In genomic region chr6:85447351-85447750, GRCm38 (mm10) we compare ENCODE assay signal across 25 mouse cellular contexts. TPM values are rescaled to one million over a fixed set of nuclear protein-coding genes. Genes with fewer than 3 reads are reported as not detected.
"Had no signal": no experiment of that assay in that cellular context is flagged by ENCODE, and none has a peak within 500 bp of the region (broad histone marks: within the 10 kb centered on the region; RNA-seq: fewer than 3 reads in every experiment).

No protein-coding gene starts in this region.

- H3K9ac ChIP-seq: neural tube, embryonic 13.5 days; neural tube, embryonic 15.5 days; stomach, embryonic 15.5 days had no signal

- DNase-seq: retina, postnatal 1 day; right cerebral cortex, adult 18-20 months; right cerebral cortex, postnatal 14 days; right cerebral cortex, postnatal 25 days; right cerebral cortex, postnatal 4 days; spleen, adult 18-20 months; thymus, adult 18-20 months; thymus, adult 2 months; thymus, postnatal 14 days; thymus, postnatal 25 days; thymus, postnatal 36 days; thymus, postnatal 4 days had no signal

- H3K9me3 ChIP-seq: neural tube, embryonic 13.5 days; neural tube, embryonic 15.5 days; stomach, embryonic 15.5 days had no signal

- H3K4me2 ChIP-seq: neural tube, embryonic 13.5 days; neural tube, embryonic 15.5 days; stomach, embryonic 15.5 days had no signal

- H3K4me1 ChIP-seq: stomach, embryonic 15.5 days had no signal

- H3K27ac ChIP-seq: neural tube, embryonic 13.5 days; neural tube, embryonic 15.5 days; stomach, embryonic 15.5 days; stomach, postnatal 0 days had no signal

- H3K4me3 ChIP-seq: neural tube, embryonic 13.5 days; neural tube, embryonic 15.5 days; stomach, embryonic 15.5 days had no signal

- H3K27me3 ChIP-seq: neural tube, embryonic 13.5 days; neural tube, embryonic 15.5 days; stomach, embryonic 15.5 days had no signal

RNA-seq across cellular contexts. Expression of gene Noto, which starts 23.7 kb away (rescaled TPM):
- total RNA-seq: neutrophil, adult 5-6 weeks had no signal
- polyA plus RNA-seq: neural tube, embryonic 13.5 days; neural tube, embryonic 14.5 days; neural tube, embryonic 15.5 days; small intestine, adult 2 months; spleen, adult 2 months; stomach, embryonic 14.5 days; stomach, embryonic 15.5 days; stomach, embryonic 16.5 days; stomach, postnatal 0 days; testis, adult 2 months; thymus, postnatal 0 days; urinary bladder, adult 2 months had no signal

RNA-seq across cellular contexts. Expression of gene Fbxo41, which starts 55.4 kb away (rescaled TPM):
- total RNA-seq: neutrophil, adult 5-6 weeks had no signal
